Mouse (Mus musculus) brain, embryonic 18.5 days (tissue): ENCODE measurements at regions not wholly inside any gene's neighbourhood (a gene's known extent, or its start where the extent isn't known, plus 50 kb on each side); places are given as distances from the start of the nearest gene placed in this dataset.

ENCODE experiments used
- DNase-seq: peaks from one replicate; pipeline ENCODE4 v3.0.0-alpha.2; 2012; ENCODE audit warnings: low read depth, low spot score

DNA sequence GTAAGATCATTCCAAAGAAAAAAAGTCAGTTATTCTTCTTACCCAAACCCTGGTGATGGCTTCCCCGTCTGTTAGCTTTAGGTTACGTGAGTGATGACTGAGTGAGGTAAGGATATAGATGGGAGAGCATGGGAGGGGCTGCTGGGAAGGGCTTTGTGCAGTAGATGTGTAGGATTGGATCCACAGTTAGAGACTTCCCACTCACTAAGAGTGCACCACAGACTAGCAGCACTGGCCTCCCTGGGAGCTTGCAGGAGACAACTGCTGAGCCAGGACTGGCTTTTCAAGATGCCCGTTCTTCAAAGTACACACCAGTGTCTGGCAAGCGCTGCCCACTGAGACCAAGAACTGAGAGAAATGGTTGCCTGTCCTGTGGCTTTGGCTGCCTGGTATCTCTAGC is 62.0 kb upstream of the Ifne start:
- no peak for DNase-seq

DNA sequence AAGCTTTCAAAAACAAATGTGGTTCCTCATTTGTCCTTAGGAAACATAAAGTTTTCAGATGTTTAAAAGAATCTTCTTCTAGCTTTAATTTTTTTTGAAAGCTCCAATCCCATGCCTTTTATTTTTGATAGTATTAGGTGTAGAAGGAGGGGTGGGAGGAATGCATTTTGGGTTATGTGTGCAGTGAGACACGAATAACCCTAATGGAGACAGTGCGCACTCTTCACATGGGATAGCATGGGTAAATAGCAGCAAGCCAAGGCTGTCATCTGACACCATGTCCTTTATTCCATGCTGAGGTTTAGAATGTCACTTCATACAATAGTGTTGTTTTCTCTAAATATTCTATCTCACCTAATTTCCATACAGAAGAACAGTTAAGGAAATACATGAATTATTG is 60.7 kb upstream of the Ifne start:
- no peak for DNase-seq

DNA sequence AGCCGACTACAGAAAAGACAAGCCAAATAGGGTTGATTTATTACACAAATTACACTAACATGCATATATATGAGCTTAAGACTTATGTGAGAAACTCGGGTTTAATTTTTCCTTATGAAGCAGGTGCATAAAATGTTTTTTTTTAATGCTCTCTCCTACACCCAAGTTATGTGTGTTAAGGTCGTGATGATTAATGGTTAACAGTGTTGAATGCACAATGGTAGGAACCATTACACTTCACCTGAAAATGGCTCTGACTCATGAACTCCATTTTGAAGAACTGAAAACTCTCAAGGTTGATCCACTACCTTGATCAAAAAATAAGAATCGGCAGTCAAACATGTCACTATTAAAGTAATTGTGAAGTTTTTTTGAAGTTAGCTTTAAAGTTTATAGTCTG is 59.4 kb upstream of the Ifne start:
- no peak for DNase-seq

DNA sequence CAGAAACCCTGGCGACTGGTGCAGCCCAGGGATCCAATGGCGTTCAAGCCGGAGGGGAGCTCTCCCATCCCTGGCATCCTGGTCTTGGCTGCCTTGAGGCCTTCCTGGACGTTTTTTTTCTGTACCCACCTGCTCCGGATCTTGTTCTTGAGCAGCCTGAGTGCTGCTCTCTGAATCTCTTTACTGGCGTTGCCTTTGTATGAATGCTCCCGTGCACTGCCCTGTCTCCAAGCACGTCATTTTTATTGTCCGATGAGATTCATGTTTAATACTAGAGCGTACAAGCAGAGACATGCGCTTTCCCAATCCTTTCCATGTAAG is 58.7 kb upstream of the Ifne start:
- peak; percentile 42 for DNase-seq

DNA sequence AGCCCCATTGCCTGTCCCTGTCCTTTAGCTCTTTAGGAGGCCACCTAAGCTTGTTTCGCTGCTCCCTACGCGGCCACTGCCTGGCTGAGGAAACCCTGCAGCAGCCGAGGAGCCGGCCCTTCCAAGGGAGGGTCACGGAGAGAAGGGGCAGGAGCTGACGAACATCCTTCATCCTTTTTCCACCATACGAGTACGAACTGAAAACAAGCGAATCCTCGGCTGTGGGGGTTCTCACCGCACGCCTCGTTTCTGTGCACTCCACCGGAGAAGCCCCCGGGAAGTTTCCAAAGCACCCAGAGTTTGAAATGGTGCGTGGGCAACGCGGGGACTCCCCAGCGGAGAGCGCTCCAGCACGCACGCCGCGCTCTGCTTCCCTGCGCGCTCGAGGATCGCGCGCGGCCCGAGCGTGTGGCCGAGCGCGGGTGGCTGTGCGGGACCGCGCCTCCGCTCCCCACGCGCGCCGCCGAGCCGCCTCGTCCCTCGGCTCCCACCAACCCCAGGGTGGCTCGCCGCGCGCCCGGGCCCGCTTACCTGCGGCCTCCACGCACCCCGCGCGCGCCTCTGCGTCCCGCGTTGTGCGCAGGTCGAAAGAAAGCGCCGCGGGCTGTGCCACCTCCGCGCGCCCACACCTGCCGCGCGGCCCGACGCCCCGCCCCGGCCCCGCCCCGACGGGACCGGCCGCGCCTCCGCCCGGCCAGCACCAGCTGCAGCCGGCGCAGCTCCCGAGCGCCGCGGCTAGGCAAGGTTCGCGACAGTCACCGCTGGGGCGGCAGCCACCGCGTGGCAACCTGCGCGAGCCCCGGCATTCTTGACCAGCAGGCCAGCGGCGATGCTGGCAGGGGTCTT is 58.1 kb upstream of the Ifne start:
- DNase-seq, result peak; percentile 37

DNA sequence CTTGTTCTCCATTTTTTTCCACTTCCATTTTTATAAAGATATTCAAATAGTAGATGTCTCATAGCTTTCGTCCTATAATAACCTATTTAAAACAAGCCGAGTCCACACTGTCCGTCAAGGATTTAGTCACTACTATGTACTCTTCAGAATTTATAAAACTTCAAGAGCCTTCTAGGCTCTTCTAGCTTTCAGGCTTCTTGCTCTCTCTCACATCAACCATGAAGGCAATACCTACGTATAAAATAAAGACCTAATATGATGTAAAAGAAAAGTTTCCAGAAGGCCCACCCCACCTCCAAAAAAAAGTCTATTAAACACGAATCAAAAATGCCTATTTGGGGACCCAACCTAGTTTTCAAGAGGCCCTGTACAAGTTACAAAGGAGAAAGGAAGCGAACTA is 57.0 kb upstream of the Ifne start:
- DNase-seq, result no peak

DNA sequence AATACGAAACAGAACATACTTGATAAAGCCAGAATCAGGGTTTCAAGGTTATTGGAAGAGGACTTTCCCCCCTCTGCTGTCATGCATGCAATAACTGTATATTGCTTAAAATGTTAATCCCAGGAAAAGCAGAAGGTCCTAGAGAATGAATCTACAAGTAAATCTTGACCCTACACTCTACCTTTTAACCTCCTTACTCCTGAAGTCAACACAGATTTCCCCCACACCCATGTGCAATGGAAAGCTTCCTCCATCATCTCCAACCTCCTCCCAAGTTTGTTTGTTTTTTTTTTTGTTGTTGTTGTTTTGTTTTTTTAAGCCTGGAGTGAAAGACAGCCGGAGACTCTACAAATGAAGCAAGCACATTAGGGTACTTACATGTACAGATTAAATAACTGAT is 55.9 kb upstream of the Ifne start:
- DNase-seq, result no peak

DNA sequence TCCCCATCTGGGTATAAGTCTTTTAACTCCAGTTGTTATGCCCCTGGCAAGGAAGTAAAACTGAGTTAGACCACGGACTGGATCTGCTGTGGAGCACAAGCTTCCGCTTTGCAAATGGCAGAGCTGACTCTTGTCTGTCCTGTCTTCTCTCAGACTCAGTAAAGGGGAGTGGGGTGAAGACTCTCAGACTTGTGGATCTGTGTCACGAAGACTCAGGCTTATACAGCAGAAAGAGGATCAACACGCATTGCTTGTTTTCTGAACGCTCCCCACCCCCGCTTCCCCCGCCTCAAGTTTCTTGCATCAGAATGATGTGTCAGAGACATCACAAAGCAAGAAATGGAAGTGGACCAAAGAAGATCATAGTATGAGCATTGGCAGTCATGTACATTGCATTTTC is 55.3 kb upstream of the Ifne start:
- DNase-seq, result no peak

DNA sequence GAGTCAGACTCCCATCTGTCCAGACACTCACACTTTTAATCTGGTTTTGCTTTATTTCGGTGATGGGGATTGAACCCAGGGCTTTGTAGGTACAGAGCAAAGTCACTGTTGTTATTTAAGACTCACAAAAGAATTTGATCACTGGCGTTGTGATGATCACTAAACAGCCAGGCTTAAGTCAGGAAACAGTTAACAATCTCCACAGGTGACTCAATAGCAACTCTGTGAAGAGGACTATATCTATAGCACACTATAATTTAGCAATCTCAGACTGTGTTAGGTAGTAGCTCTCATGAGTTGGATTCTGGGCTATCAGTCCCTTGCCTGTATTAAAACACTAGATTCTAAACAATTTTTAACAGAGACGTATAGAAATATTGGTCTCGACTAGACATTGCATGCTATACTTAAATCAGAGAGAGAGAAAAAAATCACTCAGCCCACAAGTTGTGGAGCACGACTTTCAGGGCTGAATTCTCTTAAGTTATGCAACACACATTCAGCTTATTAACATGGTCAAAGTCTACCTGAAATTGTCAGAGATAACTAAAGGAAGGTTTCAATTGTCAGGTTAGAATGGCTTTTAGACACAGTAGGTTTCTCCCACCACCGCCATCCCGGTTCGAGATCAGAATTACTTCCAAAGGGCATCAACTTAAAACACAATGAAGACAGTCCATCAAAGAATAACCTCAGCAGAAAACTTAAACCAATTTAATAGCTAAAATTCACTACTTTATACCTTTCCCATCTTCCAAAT is 54.4 kb upstream of the Ifne start:
- no peak for DNase-seq

DNA sequence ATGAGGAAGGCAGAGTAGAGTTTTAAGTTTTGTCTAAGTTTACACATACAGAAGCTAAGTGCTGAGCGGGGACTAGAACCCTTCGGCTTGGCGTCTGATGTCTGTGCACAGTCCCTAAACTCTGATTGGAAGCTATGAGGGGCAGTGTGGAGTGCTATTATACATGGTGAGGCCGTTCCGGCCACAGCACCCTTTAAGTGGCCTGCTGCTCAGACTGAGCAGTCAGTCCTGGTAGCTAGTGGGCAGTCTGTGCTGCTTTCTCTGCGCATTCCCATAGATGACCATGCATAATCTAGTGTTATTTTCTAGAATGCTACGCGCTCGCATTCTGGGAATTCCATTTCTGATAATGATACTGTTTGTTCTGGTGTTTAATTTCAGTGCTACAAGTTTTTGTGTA is 51.2 kb upstream of the Ifne start:
- no peak for DNase-seq
